Mouse (Mus musculus): ENCODE data around the gene Ccm2. TPM values are rescaled to one million over a fixed set of nuclear protein-coding genes. Genes with fewer than 3 reads are reported as not detected.
A peak's percentile ranks its signal among the peaks of the same experiment; 100 is the strongest.

Ccm2 gene
- polyA plus RNA-seq, 1 experiment from 2014 or later, result 90.8 TPM

GRCm38 (mm10) chr11:6628568-6628967 lies 81.9 kb downstream of the Ccm2 start:
- WGBS, result 23% methylated on average over 4 of the region's 4 CpGs
- ATAC-seq (replicated peaks; ENCODE audit: low FRiP score), result 0 out of 2 replicates have a peak, but pooled peaks have one; percentile 36

GRCm38 (mm10) chr11:6629655-6630054 lies 83.0 kb downstream of the Ccm2 start:
- DNase-seq (ENCODE audit: low spot score) (no peak), ATAC-seq (replicated peaks; ENCODE audit: low FRiP score) (no peak)
- no peak overlapping the region for H3K9ac ChIP-seq (ENCODE audit: low read length)
- H3K36me3 ChIP-seq (ENCODE audit: control insufficient read depth, insufficient read depth, low read length), result no peaks in the 10 kb centered on the region
- H3K4me2 ChIP-seq (ENCODE audit: low read depth, low read length, severe bottlenecking), result no peak overlapping the region
- H3K4me3 ChIP-seq (ENCODE audit: low read depth, low read length), result no peak overlapping the region
- no peaks in the 10 kb centered on the region for H3K9me3 ChIP-seq (ENCODE audit: control insufficient read depth, low read length)
- H3K27ac ChIP-seq (ENCODE audit: low read depth, low read length), result no peak overlapping the region
- no peaks in the 10 kb centered on the region for H3K27me3 ChIP-seq (ENCODE audit: control insufficient read depth, insufficient read depth, low read length)
- H3K4me1 ChIP-seq (replicated peaks; ENCODE audit: control insufficient read depth, insufficient read depth, low read length), result peaks cover 4% of the 10 kb centered on the region

More at GRCm38 (mm10) chr11:6628568-6628967, 81.9 kb downstream of the Ccm2 start:
- Histone ChIP-seq H3K27me3 (ENCODE audit: control insufficient read depth, insufficient read depth, low read length) (no peaks in the 10 kb centered on the region), H3K4me2 (ENCODE audit: low read depth, low read length, severe bottlenecking) (no peak overlapping the region), H3K27ac (ENCODE audit: low read depth, low read length) (no peak overlapping the region), H3K9me3 (ENCODE audit: control insufficient read depth, low read length) (no peaks in the 10 kb centered on the region), H3K36me3 (ENCODE audit: control insufficient read depth, insufficient read depth, low read length) (peaks cover 4% of the 10 kb centered on the region; the same call in 1 of the 2 replicates), H3K9ac (ENCODE audit: low read length) (no peak overlapping the region), H3K4me3 (ENCODE audit: low read depth, low read length) (no peak overlapping the region), H3K4me1 (replicated peaks; ENCODE audit: control insufficient read depth, insufficient read depth, low read length) (peaks cover 10% of the 10 kb centered on the region)
- peak; percentile 75 for DNase-seq (ENCODE audit: low spot score)

- no peaks in the 10 kb centered on the region for H3K27me3 ChIP-seq (ENCODE audit: control insufficient read depth, insufficient read depth, low read length)
- H3K4me3 ChIP-seq (ENCODE audit: low read depth, low read length), result no peak overlapping the region
- DNase-seq (ENCODE audit: low spot score) (no peak), ATAC-seq (replicated peaks; ENCODE audit: low FRiP score) (no peak)
- WGBS, result 76% methylated on average over 8 of the region's 8 CpGs
- H3K4me2 ChIP-seq (ENCODE audit: low read depth, low read length, severe bottlenecking), result no peak overlapping the region
- no peak overlapping the region for H3K27ac ChIP-seq (ENCODE audit: low read depth, low read length)
- H3K4me1 ChIP-seq (replicated peaks; ENCODE audit: control insufficient read depth, insufficient read depth, low read length), result no peaks in the 10 kb centered on the region
- H3K9ac ChIP-seq (ENCODE audit: low read length), result no peak overlapping the region
- no peaks in the 10 kb centered on the region for H3K36me3 ChIP-seq (ENCODE audit: control insufficient read depth, insufficient read depth, low read length)
- no peaks in the 10 kb centered on the region for H3K9me3 ChIP-seq (ENCODE audit: control insufficient read depth, low read length)
Measured at GRCm38 (mm10) chr11:6636150-6636549, 89.5 kb downstream of the Ccm2 start.

- WGBS, result 91% methylated on average over 4 of the region's 4 CpGs
- peak; percentile 39 for DNase-seq (ENCODE audit: low spot score)
- H3K27me3 ChIP-seq (ENCODE audit: control insufficient read depth, insufficient read depth, low read length), result no peaks in the 10 kb centered on the region
- H3K4me2 ChIP-seq (ENCODE audit: low read depth, low read length, severe bottlenecking), result no peak within 1 kb of the TSS
- ATAC-seq (replicated peaks; ENCODE audit: low FRiP score), result no peak
- no peaks in the 10 kb centered on the region for H3K4me1 ChIP-seq (replicated peaks; ENCODE audit: control insufficient read depth, insufficient read depth, low read length)
- H3K36me3 ChIP-seq (ENCODE audit: control insufficient read depth, insufficient read depth, low read length), result no peaks in the 10 kb centered on the region
- no peaks in the 10 kb centered on the region for H3K9me3 ChIP-seq (ENCODE audit: control insufficient read depth, low read length)
- no peak within 1 kb of the TSS for H3K4me3 ChIP-seq (ENCODE audit: low read depth, low read length)
- H3K27ac ChIP-seq (ENCODE audit: low read depth, low read length), result no peak within 1 kb of the TSS
- H3K9ac ChIP-seq (ENCODE audit: low read length), result no peak within 1 kb of the TSS
Measured at GRCm38 (mm10) chr11:6638537-6638936, 91.8 kb downstream of the Ccm2 start, which contains the start of gene Wap. Gene Wap, minus strand, starts transcription at chr11:6638637.

GRCm38 (mm10) chr11:6639072-6639471 lies 92.4 kb downstream of the Ccm2 start:
- Histone ChIP-seq H3K36me3 (ENCODE audit: control insufficient read depth, insufficient read depth, low read length) (no peaks in the 10 kb centered on the region), H3K9me3 (ENCODE audit: control insufficient read depth, low read length) (no peaks in the 10 kb centered on the region), H3K27me3 (ENCODE audit: control insufficient read depth, insufficient read depth, low read length) (no peaks in the 10 kb centered on the region), H3K9ac (ENCODE audit: low read length) (no peak overlapping the region), H3K4me1 (replicated peaks; ENCODE audit: control insufficient read depth, insufficient read depth, low read length) (no peaks in the 10 kb centered on the region), H3K4me2 (ENCODE audit: low read depth, low read length, severe bottlenecking) (no peak overlapping the region), H3K4me3 (ENCODE audit: low read depth, low read length) (no peak overlapping the region), H3K27ac (ENCODE audit: low read depth, low read length) (no peak overlapping the region)
- WGBS, result 82% methylated on average over 6 of the region's 6 CpGs
- ATAC-seq (replicated peaks; ENCODE audit: low FRiP score) (no peak), DNase-seq (ENCODE audit: low spot score) (peak; percentile 40)

GRCm38 (mm10) chr11:6644566-6644965 lies 97.9 kb downstream of the Ccm2 start:
- Histone ChIP-seq H3K9ac (ENCODE audit: low read length) (no peak overlapping the region), H3K36me3 (ENCODE audit: control insufficient read depth, insufficient read depth, low read length) (no peaks in the 10 kb centered on the region), H3K4me1 (replicated peaks; ENCODE audit: control insufficient read depth, insufficient read depth, low read length) (no peaks in the 10 kb centered on the region), H3K4me2 (ENCODE audit: low read depth, low read length, severe bottlenecking) (no peak overlapping the region), H3K4me3 (ENCODE audit: low read depth, low read length) (no peak overlapping the region), H3K27ac (ENCODE audit: low read depth, low read length) (no peak overlapping the region), H3K27me3 (ENCODE audit: control insufficient read depth, insufficient read depth, low read length) (no peaks in the 10 kb centered on the region), H3K9me3 (ENCODE audit: control insufficient read depth, low read length) (no peaks in the 10 kb centered on the region)
- ATAC-seq (replicated peaks; ENCODE audit: low FRiP score), result no peak
- 78% methylated on average over 6 of the region's 6 CpGs for WGBS
- DNase-seq (ENCODE audit: low spot score), result no peak

Other genes starting within 250 kb of the Ccm2 start
- gene Zmiz2, start 157.8 kb upstream of the Ccm2 start, polyA plus RNA-seq (2014; fragmentation: Nextera tagmentation; extraction: Ambion mirVana), result 22.3 and 28.9 TPM in 2 replicates
- 4,588 and 4,913 TPM in 2 replicates for gene Ppia, start 131.4 kb upstream of the Ccm2 start, polyA plus RNA-seq (2014; fragmentation: Nextera tagmentation; extraction: Ambion mirVana)
- 962 and 982 TPM in 2 replicates for gene H2afv, start 102.4 kb upstream of the Ccm2 start, polyA plus RNA-seq (2014; fragmentation: Nextera tagmentation; extraction: Ambion mirVana)
- 14.0 and 15.0 TPM in 2 replicates for gene Purb, start 71.0 kb upstream of the Ccm2 start, polyA plus RNA-seq (2014; fragmentation: Nextera tagmentation; extraction: Ambion mirVana)
- gene Myo1g, start 25.9 kb upstream of the Ccm2 start, polyA plus RNA-seq (2014; fragmentation: Nextera tagmentation; extraction: Ambion mirVana), result 0.16 and 0.63 TPM in 2 replicates
- 28.4 and 29.3 TPM in 2 replicates for gene Nacad, start 59.2 kb downstream of the Ccm2 start, polyA plus RNA-seq (2014; fragmentation: Nextera tagmentation; extraction: Ambion mirVana)
- 53.0 TPM in 2 replicates for gene Tbrg4, start 79.2 kb downstream of the Ccm2 start, polyA plus RNA-seq (2014; fragmentation: Nextera tagmentation; extraction: Ambion mirVana)
- not detected in 2 replicates for gene Wap, start 91.8 kb downstream of the Ccm2 start, polyA plus RNA-seq (2014; fragmentation: Nextera tagmentation; extraction: Ambion mirVana)
- gene Ramp3, start 111.6 kb downstream of the Ccm2 start, polyA plus RNA-seq (2014; fragmentation: Nextera tagmentation; extraction: Ambion mirVana), result 3.5 and 3.9 TPM in 2 replicates